Mouse (Mus musculus) MEL (cell line): ENCODE data around the gene Mfsd4b2.
"Not testable (repeated sequence)": the region's sequence is repeated elsewhere in the genome, so short reads cannot be mapped to it uniquely, and the experiment has no call there.

Experiments
- CTCF ChIP-seq, 3 experiments: IDR thresholded peaks in 2 of 3; conservative IDR thresholded peaks in 1 of 3; 2 replicates each; pipeline ENCODE4 v1.5.1; 2011 to 2012; ENCODE audit warnings: low read length in 3 of 3, low read depth in 2 of 3, mild to moderate bottlenecking in 2 of 3, improper control_type of control experiment in 1 of 3, inconsistent platforms in 1 of 3, mixed read lengths in 1 of 3, moderate library complexity in 1 of 3; ENCODE audit not compliant: control insufficient read depth in 1 of 3, insufficient read depth in 1 of 3, poor library complexity in 1 of 3, severe bottlenecking in 1 of 3
- EP300 ChIP-seq, 2 experiments: IDR thresholded peaks; 2 replicates each; pipeline ENCODE4 v1.6.1; 2011; ENCODE audit warnings: improper control_type of control experiment in 2 of 2, low read length in 2 of 2, low read depth in 1 of 2, mild to moderate bottlenecking in 1 of 2
- ETS1 ChIP-seq: IDR thresholded peaks from 2 replicates; pipeline ENCODE4 v1.6.1; 2012; ENCODE audit warnings: low read depth, mild to moderate bottlenecking, inconsistent platforms, low read length, improper control_type of control experiment, moderate library complexity
- MAX ChIP-seq: IDR thresholded peaks from 2 replicates; pipeline ENCODE4 v1.6.1; 2011; ENCODE audit warnings: low read length, improper control_type of control experiment
- MXI1 ChIP-seq: IDR thresholded peaks from 2 replicates; pipeline ENCODE4 v1.6.1; 2011; ENCODE audit warnings: mild to moderate bottlenecking, low read depth, low read length, improper control_type of control experiment
- POLR2A ChIP-seq, 2 experiments: IDR thresholded peaks; 2 replicates each; pipeline ENCODE4 v1.6.1; 2011 to 2012; ENCODE audit warnings: low read length in 2 of 2, mild to moderate bottlenecking in 2 of 2, control low read depth in 1 of 2, improper control_type of control experiment in 1 of 2, low read depth in 1 of 2, moderate library complexity in 1 of 2; ENCODE audit not compliant: control insufficient read depth in 1 of 2, insufficient read depth in 1 of 2, poor library complexity in 1 of 2
- POLR2AphosphoS5 ChIP-seq: IDR thresholded peaks from 2 replicates; pipeline ENCODE4 v1.6.1; 2012; ENCODE audit warnings: low read depth, borderline replicate concordance, mild to moderate bottlenecking, inconsistent platforms, low read length, moderate library complexity, mixed read lengths
- USF1 ChIP-seq: IDR thresholded peaks from 2 replicates; pipeline ENCODE4 v1.6.1; 2014; ENCODE audit warnings: low read depth, mild to moderate bottlenecking, inconsistent platforms, low read length, improper control_type of control experiment, moderate library complexity
- ZKSCAN1 ChIP-seq: IDR thresholded peaks from 2 replicates; pipeline ENCODE4 v1.6.1; 2012; ENCODE audit warnings: low read depth, mild to moderate bottlenecking, inconsistent platforms, low read length, improper control_type of control experiment, moderate library complexity

- TF ChIP-seq MAX; MXI1; CTCF (IDR thresholded peaks at IDR 0.05 in 2 of 3, conservative IDR thresholded peaks at IDR 0.05 in 1 of 3; ENCODE audit: control insufficient read depth in 1 of 3, insufficient read depth in 1 of 3, low read depth in 2 of 3, low read length in 3 of 3, poor library complexity in 1 of 3, severe bottlenecking in 1 of 3); USF1; EP300 (IDR thresholded peaks at IDR 0.05; ENCODE audit: low read depth in 1 of 2, low read length in 2 of 2); POLR2AphosphoS5; ETS1; POLR2A (IDR thresholded peaks at IDR 0.05; ENCODE audit: control insufficient read depth in 1 of 2, insufficient read depth in 1 of 2, low read depth in 1 of 2, low read length in 2 of 2, poor library complexity in 1 of 2); ZKSCAN1: not testable (repeated sequence)
Observed at GRCm38 (mm10) chr10:39924556-39924955, 2.2 kb downstream of the Mfsd4b2 start.
